Mouse (Mus musculus) C2C12 (cell line): ENCODE results near the gene Mlx. TPM values are rescaled to one million over a fixed set of nuclear protein-coding genes. Genes with fewer than 3 reads are reported as not detected.

Experiments used
- H3K27me3 ChIP-seq: one replicate; pipeline ENCODE4 v1.6.1; 2011; ENCODE audit not compliant: control insufficient read depth, insufficient read depth, insufficient read length
- H3K36me3 ChIP-seq: one replicate; pipeline ENCODE4 v1.6.1; 2011; ENCODE audit not compliant: control insufficient read depth, insufficient read depth
- H3K4me3 ChIP-seq: one replicate; pipeline ENCODE4 v1.5.1; 2011; ENCODE audit warnings: mild to moderate bottlenecking, control low read depth; ENCODE audit not compliant: poor library complexity, insufficient read depth, severe bottlenecking
- H3K79me2 ChIP-seq: one replicate; pipeline ENCODE4 v1.6.1; 2011; ENCODE audit not compliant: control insufficient read depth, insufficient read depth
- H3K79me3 ChIP-seq: one replicate; pipeline ENCODE4 v1.6.1; 2011; ENCODE audit warnings: low read depth, control low read depth
- H3ac ChIP-seq: one replicate; pipeline ENCODE3; 2011; ENCODE audit warnings: low read depth; ENCODE audit not compliant: control insufficient read depth, insufficient read length
- CEBPB ChIP-seq: IDR thresholded peaks from one replicate; pipeline ENCODE4 v1.6.1; 2011; ENCODE audit warnings: low read depth, mild to moderate bottlenecking, control low read depth, moderate library complexity
- CTCF ChIP-seq: IDR thresholded peaks from one replicate; pipeline ENCODE4 v1.5.1; 2011; ENCODE audit not compliant: control insufficient read depth, insufficient read depth, insufficient read length
- FOSL1 ChIP-seq: IDR thresholded peaks from one replicate; pipeline ENCODE4 v1.8.0; 2011; ENCODE audit warnings: mild to moderate bottlenecking, low read length; ENCODE audit not compliant: poor library complexity, insufficient read depth, severe bottlenecking
- MAX ChIP-seq: IDR thresholded peaks from one replicate; pipeline ENCODE4 v1.6.1; 2011; ENCODE audit warnings: mild to moderate bottlenecking, control low read depth
- MYOD1 ChIP-seq: IDR thresholded peaks from one replicate; pipeline ENCODE4 v1.6.1; 2011; ENCODE audit warnings: low read depth; ENCODE audit not compliant: control insufficient read depth, insufficient read length
- MYOG ChIP-seq: IDR thresholded peaks from one replicate; pipeline ENCODE4 v1.6.1; 2011; ENCODE audit not compliant: control insufficient read depth, insufficient read length; ENCODE audit errors: extremely low read depth
- USF1 ChIP-seq: IDR thresholded peaks from one replicate; pipeline ENCODE4 v1.6.1; 2011; ENCODE audit warnings: low read depth, mild to moderate bottlenecking, control low read depth, moderate library complexity
- polyA plus RNA-seq: library from polyadenylated mRNA; unstranded; fragments of >200 nt; fragmentation: generic; extraction: Trizol; gene quantifications from one replicate; pipeline ENCODE4 v1.2.1, GENCODE M21; 2012; ENCODE audit warnings: missing spikeins

Mlx gene
- polyA plus RNA-seq, 1 experiment = 39.7 TPM

DNA sequence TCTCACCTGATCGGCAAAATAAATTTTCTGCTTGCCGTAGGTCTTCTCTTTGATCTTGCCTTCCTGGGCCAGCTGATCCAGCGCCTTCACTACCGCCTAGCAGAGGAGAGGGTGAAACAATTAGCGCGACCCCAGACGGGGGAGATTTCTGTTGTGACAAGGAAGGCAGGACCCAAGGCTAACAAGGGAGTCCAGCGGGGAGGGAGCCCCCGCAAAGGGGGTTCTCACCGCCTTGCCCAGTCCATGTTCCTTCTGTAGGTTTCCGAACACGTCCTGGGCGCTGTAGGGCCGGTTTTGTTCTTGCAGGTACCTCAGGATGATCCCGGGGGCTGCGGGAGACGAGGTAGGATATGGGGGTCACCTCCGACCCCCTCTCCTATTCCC, 7.8 kb downstream of the Mlx start:
- Histone ChIP-seq H3K79me3 (peaks cover 5% of the 10 kb centered on the region), H3ac (peak overlapping the region; percentile 89), H3K79me2 (peaks cover 24% of the 10 kb centered on the region), H3K27me3 (no peaks in the 10 kb centered on the region), H3K36me3 (peaks cover 79% of the 10 kb centered on the region), H3K4me3 (peak overlapping the region; percentile 59)
- no peak for TF ChIP-seq USF1

DNA sequence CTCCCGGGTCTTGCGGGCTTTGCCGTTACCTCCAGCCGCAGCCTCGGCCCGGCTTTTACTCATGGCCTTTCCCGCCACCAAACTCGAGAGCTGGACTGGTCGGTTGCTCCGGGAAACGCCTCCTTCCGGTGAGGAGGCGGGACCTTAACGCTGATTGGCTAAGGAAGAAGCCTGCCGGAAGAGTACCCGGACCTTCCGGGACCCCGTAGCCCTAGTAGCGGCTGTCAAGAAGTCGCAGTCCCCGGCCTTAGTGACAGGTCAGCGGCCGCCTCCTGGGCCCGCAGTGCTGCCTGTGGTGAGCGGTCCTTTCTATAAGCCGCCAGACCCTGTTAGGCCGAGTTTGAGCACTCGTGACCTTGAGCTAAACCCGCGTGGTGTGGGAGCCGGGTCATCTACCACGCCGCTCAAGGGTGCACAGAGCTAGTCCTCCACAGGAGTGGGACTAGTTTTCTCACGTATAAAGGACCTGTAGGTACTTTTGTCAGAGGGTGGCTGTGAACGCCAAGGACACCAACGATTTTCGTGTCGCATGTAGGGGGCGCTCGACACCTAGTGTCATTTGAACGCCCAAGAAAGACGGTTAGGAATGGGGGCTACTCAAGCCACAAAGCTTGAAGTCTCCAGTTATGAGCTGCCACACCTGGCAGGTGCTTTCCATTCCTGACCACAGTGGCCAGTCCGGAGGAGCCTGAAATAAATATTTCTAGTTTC, 8.4 kb downstream of the Mlx start, which contains the start of gene Psmc3ip:
Gene Psmc3ip, minus strand, starts transcription at position 123 of the 711 bp plus-strand sequence.
- H3K79me2 ChIP-seq = peaks cover 24% of the 10 kb centered on the region
- TF ChIP-seq CTCF (peak; percentile 31), MAX (peak; percentile 93), MYOD1 (no peak)
- H3K27me3 ChIP-seq = no peaks in the 10 kb centered on the region
- peaks cover 5% of the 10 kb centered on the region for H3K79me3 ChIP-seq
- peak within 1 kb of the TSS; percentile 89 for H3ac ChIP-seq
- peaks cover 79% of the 10 kb centered on the region for H3K36me3 ChIP-seq
- peak within 1 kb of the TSS; percentile 59 for H3K4me3 ChIP-seq

DNA sequence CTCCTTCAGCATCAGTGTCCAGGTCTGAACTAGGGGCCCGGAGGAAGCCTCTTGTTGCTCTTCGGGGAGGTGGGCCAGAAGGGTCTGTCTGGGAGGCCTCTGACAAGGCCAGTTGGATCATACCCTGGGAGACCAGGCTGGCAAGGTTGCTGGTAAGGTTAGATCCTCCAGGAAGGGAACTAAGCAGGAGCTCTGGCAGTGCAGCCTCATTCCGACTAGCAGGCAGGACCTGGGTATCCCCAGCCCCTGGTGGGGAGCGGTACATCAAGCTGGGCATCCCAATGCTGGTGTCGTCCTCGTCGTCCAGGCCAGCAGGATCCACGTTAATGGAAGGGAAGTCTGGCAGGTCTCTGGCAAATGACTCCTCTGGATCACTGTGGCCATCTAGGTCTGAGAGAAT, 11.2 kb downstream of the Mlx start:
- Histone ChIP-seq H3ac (no peak overlapping the region), H3K4me3 (no peak overlapping the region), H3K79me2 (peaks cover 18% of the 10 kb centered on the region), H3K36me3 (peaks cover 76% of the 10 kb centered on the region), H3K27me3 (no peaks in the 10 kb centered on the region), H3K79me3 (peaks cover 5% of the 10 kb centered on the region)
- no peak for TF ChIP-seq CEBPB
- no peak for TF ChIP-seq CTCF
- TF ChIP-seq USF1 = no peak
- no peak for TF ChIP-seq FOSL1
- no peak for TF ChIP-seq MYOG
- no peak for TF ChIP-seq MAX
- TF ChIP-seq MYOD1 = no peak

- TF ChIP-seq CEBPB (no peak), FOSL1 (no peak), USF1 (no peak), MAX (no peak), MYOG (no peak), MYOD1 (no peak), CTCF (no peak)
- Histone ChIP-seq H3K4me3 (no peak overlapping the region), H3K79me2 (peaks cover 22% of the 10 kb centered on the region), H3K79me3 (peaks cover 12% of the 10 kb centered on the region), H3K36me3 (peaks cover 66% of the 10 kb centered on the region), H3K27me3 (no peaks in the 10 kb centered on the region), H3ac (no peak overlapping the region)
These were observed 15.9 kb downstream of the Mlx start for GRCm38 (mm10) chr11:101103011-101103410.

GRCm38 (mm10) chr11:101109351-101109750, 22.3 kb downstream of the Mlx start:
- Histone ChIP-seq H3K36me3 (peaks cover 30% of the 10 kb centered on the region), H3K4me3 (no peak overlapping the region), H3K79me3 (peaks cover 53% of the 10 kb centered on the region), H3K79me2 (peaks cover 85% of the 10 kb centered on the region), H3K27me3 (no peaks in the 10 kb centered on the region), H3ac (no peak overlapping the region)
- TF ChIP-seq MYOG (no peak), CEBPB (no peak), CTCF (no peak), MAX (no peak), FOSL1 (no peak), MYOD1 (no peak)

- Histone ChIP-seq H3K79me3 (peaks cover 67% of the 10 kb centered on the region), H3K36me3 (peaks cover 29% of the 10 kb centered on the region), H3K4me3 (no peak overlapping the region), H3K27me3 (no peaks in the 10 kb centered on the region), H3K79me2 (peaks cover 95% of the 10 kb centered on the region), H3ac (no peak overlapping the region)
- TF ChIP-seq MAX = no peak
- TF ChIP-seq USF1 = no peak
These were observed 23.6 kb downstream of the Mlx start for GRCm38 (mm10) chr11:101110708-101111107.
